Mouse (Mus musculus) activated CD4-positive, CD25-positive, alpha-beta regulatory T cell, adult 4 months (primary cell): ENCODE data around the gene Pxk. TPM values are rescaled to one million over a fixed set of nuclear protein-coding genes. Genes with fewer than 3 reads are reported as not detected.

Experiments
- ATAC-seq: one replicate; pipeline ENCODE4 v1.8.0; 2017
- polyA plus RNA-seq, 2 experiments: library from polyadenylated mRNA; unstranded; fragments of 100-300 nt; shearing (Covaris generic); gene quantifications; one replicate each; pipeline ENCODE4 v1.2.1; 2017

Pxk gene
- polyA plus RNA-seq: 10 to 100 TPM; 31.6 to 42.7 TPM

GRCm38 (mm10) chr14:8097978-8098686 lies at the start of gene Pxk:
Gene Pxk (plus strand): TSS chr14:8098211.
- peak; percentile 93 for ATAC-seq

- ATAC-seq: no peak
These were observed 48.7 kb upstream of the Pxk start for GRCm38 (mm10) chr14:8049334-8049733.

DNA sequence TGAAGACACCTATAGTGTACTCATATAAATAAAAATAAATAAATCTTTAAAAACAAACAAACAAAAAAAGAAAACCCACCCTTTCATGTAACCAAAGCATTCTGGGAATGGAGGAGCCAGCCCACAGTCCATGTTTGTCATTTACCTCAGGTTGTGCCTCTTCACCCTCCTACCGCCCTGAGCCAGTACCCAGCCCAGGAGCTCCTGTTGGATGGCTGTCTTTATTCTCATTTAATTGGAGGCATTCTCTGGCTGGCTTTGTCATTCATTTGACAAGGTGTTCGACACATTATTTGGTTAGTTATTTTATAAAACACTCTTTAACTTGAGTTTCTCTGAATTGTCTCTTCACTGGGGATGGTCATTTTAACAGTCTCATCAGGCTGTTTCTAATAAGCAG lies 46.1 kb upstream of the Pxk start:
- ATAC-seq: no peak

DNA sequence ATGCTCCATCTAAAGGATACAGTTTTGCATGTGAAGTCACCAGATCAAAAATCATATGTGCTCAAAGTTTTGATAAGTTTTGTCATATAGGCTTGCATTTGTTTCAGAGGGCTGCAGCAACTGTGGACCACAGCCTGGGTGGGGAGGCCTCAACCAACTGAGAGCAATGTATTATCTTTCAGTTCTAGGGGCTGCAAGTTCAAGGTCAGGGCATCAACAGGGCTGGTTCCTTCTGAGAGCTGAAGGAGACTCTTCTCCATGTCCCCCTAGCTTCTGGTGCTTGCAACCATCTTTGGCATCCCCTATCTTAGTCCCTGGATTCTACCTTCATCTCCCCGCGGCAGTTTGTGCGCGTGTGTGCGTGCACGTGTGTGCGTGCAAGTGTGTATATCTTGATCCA lies 45.4 kb upstream of the Pxk start:
- no peak for ATAC-seq

- no peak for ATAC-seq
These were observed 43.5 kb upstream of the Pxk start for GRCm38 (mm10) chr14:8054310-8055102.

DNA sequence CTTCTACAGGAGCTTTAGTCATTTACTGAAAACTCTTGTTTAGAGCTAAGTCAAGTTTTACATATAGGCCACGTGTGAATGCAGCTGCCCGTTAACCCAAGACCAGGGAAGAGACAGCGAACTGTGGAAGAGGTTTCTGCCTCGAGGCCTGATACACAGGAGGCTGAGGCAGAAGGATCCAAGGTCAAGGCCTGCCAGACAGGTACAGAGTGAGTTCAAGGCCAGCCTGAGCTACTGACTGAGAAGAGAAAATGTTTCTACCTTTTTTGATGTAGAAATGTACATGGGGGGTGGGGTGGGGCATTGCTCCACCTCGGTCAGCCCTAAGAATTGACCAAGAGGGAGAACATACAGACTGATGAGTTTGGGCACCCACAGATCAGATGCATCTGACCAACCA lies 41.9 kb upstream of the Pxk start:
- no peak for ATAC-seq

DNA sequence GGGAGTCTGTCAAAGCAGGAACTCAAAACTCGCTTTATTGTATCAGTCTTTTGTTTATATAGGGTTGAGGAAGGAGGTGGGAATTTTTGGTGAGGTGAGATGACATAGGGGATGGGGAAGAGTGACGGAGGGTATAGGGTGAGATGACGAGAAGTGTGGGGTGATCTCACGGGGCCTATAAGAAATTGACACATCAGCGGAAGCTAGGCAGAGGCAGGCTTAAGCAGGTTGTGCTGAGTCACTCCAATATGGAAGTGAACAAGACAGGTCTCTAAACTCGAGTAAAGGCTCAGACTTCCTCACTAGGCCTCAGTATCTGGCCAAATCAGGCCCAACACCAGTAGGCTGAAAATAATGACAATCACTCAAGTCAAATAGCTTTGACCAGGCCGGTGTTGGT lies 38.1 kb upstream of the Pxk start:
- ATAC-seq: no peak

GRCm38 (mm10) chr14:8062076-8062475 lies 35.9 kb upstream of the Pxk start:
- no peak for ATAC-seq

DNA sequence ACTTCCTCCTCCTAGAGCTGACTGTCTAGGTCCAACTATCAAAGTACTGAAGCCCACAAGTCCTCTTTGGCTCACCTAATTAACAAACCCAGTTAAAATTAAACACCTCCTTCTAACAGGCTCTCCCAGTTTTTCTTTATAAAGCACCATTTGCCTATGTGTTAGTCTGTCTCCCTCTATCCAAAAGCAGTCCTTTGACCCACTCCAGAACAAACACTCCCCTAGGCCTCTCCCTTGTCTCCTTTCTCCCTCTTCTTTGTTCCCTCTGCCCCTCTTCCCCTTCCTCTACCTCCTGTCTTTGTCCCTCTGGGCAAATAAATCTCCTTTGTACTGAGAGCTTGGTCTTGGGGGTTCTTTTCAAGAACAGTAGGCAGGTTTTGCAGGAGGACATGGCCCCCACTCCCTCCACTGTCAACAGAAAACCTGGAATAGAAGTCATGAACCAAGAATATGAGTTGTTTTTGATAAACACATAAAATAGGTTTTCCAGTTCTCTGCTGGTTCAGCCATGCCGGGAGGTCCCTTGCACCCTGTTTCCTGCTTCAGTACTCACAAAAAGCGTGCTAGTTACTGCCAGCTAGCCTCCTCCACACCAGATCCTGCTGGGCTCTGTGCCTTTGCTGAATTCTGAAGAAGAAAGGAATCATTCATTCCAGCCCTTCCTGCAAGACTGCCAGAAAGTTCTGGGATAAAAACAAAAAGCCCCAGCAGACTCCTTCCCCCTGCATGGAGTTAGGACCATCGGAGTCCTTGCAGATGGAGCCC lies 35.3 kb upstream of the Pxk start:
- no peak for ATAC-seq

- no peak for ATAC-seq
These were observed 33.9 kb upstream of the Pxk start for GRCm38 (mm10) chr14:8063835-8064785.

GRCm38 (mm10) chr14:8080165-8080679 lies 17.8 kb upstream of the Pxk start, which contains the start of gene Rpp14:
Gene Rpp14 (plus strand): TSS chr14:8080367.
- ATAC-seq: peak; percentile 93

DNA sequence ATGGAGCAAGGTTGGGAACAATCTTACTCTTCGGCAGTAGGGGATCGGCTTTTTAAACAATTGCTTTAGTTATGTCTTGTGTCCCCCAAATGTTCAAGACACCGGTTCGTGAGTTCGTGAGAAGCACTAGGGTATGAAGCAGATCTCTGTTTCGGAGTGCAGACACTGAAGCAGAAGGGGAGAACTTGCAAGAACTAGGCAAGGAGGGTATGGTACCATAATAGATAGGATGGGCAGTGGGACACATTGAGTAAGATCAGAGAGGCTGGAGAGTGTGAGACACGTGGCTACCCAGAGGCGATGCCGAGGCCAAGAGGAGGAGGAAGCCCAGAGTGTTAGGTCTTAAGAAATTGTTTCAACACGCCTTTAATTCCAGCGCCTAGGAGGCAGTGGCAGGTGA lies 17.3 kb upstream of the Pxk start:
- peak; percentile 3 for ATAC-seq

DNA sequence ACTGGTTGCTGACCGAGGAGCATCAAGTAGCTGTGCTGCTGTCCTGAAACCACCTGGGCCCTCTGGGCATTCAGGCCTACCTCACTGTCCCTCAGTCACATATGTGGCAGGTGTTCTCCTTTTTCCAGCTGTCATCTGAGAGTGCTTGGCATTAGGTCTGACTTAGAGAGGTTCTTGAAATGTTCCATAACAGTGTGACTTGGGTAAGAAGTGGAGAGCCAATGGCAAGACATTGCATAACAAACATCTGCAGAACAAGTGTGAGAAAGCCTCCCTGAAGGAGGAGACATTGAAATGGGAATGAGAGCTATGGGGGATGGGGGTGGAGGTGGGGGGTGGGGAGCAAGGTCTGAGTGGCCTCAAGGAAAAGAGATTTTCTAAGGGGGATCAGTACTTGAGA lies 15.1 kb upstream of the Pxk start:
- no peak for ATAC-seq

DNA sequence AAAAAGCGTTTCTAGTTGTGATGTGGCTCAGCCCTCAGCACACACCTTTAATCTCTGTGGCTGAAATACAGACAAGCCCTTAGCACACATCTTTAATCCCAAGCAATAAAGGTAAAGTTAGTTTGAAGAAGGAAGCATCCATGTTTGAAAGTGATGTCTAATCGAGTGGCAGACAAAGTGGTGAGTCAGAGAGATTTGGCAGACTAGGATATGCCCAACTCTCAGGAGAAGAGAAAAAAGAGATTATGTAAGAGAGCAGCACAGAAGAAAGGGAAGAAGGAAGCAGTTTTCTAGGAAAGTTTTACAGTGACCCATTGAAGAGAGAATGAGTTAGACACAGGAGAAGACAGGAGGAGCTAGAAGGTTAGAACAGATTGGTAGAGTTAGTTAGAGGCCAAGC lies 9.0 kb upstream of the Pxk start:
- no peak for ATAC-seq

- ATAC-seq: peak; percentile 61
These were observed 5.4 kb upstream of the Pxk start for GRCm38 (mm10) chr14:8092573-8092972.

GRCm38 (mm10) chr14:8093427-8093826 lies 4.6 kb upstream of the Pxk start:
- no peak for ATAC-seq

DNA sequence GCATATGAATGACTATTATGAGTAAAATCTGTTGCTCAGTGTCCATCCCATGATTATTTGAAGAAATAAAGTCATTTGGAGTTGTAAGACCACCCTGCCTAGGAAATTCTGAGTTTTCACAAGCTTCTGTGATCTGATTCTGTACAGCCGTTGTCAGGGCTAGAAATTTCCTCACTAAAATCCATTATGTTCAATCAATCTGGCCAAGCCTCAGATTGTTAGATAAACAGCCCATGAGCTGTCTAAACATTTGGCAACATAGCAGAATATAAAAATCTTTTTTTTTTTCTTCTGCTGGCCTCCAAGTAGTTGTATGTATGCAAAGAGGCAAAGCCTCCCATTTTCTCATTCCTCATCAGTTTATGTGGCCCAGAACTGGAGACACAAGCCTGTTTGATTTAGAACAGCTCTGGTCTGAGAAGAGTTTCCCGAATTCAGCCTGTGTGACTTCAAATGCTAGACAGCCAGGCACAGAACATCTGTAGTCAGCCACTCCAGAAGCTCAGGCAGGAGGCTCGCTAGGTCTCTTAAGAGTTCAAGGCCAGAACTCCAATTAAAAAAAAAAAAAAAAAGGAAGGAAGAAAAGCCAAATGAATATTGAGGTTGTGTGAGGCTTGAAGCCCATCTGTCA lies 3.0 kb upstream of the Pxk start:
- no peak for ATAC-seq

DNA sequence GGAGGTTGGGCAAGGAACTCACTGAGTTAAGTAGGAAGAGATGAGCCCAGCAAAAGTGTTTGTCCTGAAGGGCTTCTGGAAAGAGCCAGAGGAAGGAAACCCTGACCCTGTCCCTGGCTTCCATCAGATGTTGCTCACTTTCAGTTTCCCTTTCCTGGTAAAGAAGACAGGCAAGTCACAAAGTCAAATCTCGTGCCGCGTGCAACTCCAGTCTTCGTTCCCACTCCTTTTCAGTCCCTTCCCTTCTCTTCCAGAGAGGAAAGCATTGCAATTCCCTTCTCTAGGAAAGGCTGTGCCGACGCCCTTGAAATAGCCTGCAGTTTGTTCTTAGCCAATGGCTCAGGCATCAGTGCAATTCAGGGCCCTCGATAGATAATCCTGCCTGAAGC lies 2.5 kb upstream of the Pxk start:
- ATAC-seq: no peak

GRCm38 (mm10) chr14:8098687-8098995 lies 630 bp downstream of the Pxk start:
- ATAC-seq: no peak

DNA sequence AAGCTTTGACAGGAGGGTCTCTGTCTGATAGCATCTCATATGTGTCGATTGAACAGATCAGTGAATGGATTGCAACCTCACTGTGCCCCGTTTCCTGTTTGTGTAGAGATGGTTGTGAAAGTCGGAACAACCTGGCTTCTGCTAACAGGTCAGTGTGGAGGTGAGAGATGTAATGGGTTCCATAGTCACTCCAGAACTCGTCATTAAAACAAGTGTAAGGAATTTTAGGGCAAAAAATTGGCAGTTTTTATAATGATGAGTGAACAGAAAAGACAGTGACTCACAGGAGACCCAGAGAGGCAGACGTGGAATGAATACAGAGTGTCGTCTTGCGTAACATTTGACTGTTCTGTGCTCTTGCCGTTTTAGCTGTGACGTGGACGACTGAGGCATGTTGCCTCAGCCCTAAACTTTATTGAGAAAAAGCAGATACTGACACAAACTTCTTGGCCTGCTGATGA lies 1.6 kb downstream of the Pxk start:
- ATAC-seq: peak; percentile 20

DNA sequence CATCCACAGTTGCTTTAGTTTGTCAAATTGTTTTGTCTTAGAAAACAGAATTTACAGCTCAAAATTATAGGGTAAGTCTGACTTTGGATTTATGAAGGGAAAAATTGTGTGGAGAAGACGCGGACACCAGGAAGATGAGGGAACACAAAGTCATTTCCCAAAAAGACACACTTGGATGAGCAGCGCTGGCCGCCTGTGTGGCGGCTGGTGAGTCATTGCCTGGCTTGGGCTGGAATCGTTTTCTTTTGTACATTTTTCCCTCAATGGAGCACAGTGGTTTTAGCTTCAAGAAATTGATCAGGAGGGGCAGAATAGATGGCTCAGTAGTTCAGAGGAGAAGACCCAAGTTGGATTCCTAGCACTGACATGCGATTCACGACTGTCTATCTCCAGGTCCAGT lies 3.9 kb downstream of the Pxk start:
- ATAC-seq: no peak

GRCm38 (mm10) chr14:8102676-8103075 lies 4.7 kb downstream of the Pxk start:
- ATAC-seq: no peak
